Mouse (Mus musculus) cerebellum, postnatal 10 days (tissue): ENCODE results near the gene Timm29.

Source experiments
- DNase-seq, 2 experiments: peaks; one replicate each; pipeline ENCODE4 v3.0.0; 2021; ENCODE audit warnings: mixed read lengths in 2 of 2

Timm29 gene

DNA sequence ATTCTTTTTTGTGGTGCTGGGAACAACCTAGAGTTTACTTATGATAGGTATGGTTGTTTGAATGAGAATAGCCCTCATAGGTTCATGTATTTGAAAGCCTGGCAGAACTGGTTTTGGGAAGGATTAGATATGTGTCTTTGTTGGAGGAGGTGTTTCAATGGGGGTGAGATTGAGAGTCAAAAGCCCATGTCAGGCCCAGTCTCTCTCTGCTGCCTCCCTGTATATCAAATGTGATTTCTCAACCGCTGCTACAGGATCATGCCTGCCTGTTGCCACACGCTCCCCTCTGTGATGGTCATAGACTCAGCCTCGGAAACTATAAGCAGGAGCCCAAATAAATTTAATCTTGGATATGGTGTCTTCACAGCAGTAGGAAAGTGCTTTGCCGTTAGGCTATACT lies 27.7 kb downstream of the Timm29 start:
- DNase-seq, result no peak

- DNase-seq, result no peak
Measured at GRCm38 (mm10) chr9:21622676-21623075, 30.2 kb downstream of the Timm29 start.

GRCm38 (mm10) chr9:21625342-21626339 lies 33.1 kb downstream of the Timm29 start:
- no peak for DNase-seq

- DNase-seq, result no peak
Measured at GRCm38 (mm10) chr9:21626571-21626970, 34.0 kb downstream of the Timm29 start.

- peak in 1 of 2 experiments; percentile 32 for DNase-seq
Measured at GRCm38 (mm10) chr9:21627145-21627795, 34.7 kb downstream of the Timm29 start.

DNA sequence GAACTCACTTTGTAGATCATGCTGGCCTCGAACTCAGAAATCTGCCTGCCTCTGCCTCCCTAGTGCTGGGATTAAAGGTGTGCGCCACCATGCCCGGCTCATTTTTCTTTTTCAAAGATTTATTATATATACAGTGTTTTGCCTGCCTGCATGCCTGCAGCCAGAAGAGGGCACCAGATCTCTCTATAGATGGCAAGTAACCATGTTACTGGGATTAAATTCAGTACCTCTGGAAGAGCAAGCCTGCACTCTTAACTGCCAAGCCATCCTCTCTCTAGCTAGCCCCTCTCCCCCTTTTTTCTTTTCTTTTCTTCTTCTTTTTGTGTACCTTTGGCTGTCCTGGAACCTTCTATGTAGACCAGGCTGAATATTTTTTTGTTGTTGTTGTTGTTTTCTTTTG lies 38.2 kb downstream of the Timm29 start:
- DNase-seq, result peak; percentile 69 to 73

GRCm38 (mm10) chr9:21633106-21633505 lies 40.6 kb downstream of the Timm29 start:
- DNase-seq, result no peak

DNA sequence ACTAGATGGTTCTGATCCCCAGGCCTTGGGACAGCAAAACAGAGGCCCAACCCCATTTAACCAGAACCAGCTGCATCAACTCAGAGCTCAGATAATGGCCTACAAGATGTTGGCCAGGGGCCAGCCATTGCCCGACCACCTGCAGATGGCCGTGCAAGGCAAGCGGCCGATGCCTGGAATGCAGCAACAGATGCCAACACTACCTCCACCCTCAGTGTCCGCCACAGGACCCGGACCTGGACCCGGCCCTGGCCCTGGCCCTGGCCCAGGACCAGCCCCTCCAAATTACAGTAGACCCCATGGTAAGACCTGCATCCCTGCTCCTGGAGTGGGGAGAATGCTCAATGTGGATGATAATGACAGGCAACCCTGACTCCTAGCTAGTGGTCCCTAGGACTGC lies 43.1 kb downstream of the Timm29 start:
- peak; percentile 63 to 73 for DNase-seq

- DNase-seq, result peak; percentile 27 to 41
Measured at GRCm38 (mm10) chr9:21639031-21639430, 46.5 kb downstream of the Timm29 start.
